ENCODE assay signal across 10 mouse cellular contexts in the genomic region with DNA sequence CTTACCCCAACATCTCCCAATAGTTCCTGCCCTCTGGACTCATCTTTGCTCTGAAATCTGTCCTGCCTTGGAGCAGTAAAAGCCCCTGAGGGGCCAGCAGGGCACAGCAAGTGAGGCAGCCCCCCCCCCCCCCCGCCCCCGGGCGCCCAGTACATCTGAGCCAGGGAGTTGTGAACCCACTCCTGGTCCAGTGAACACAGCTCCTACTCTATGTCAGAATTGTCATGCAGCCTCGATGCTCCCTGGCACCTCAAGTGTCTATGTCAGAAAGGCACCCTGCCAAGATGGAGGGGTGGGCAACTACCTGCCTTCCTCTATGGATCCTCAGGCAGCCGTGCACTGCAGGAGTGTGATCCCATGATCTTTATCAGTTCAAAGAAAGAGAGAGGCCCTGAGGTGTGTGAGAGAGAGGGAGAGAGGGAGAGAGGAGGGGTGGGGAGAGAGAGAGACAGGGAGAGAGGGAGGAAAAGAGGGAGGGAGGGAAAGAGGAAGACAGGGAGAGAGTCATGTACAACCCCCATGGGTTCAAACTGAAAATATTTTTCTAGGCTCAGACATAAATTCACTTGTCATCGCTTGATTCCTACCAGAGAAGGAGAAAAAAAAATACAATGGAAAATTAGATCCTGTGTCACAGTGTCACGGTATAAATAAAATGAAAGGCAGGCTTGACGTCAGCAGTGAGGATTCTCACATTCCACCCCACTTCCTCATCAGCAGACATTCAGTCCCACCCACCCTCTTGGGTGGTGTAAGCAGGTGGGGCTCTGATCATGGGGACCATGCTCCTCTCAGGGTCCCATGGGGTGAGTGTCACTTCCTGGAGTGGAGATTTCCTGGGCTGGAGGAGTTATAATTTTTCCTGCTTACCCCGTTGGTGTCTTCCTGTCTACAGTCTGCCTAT. TPM values are rescaled to one million over a fixed set of nuclear protein-coding genes. Genes with fewer than 3 reads are reported as not detected.
DNase-seq lines count a peak whose midpoint lies in the region; ATAC-seq lines count a peak whose summit lies in the region.
"Had no signal": no experiment of that assay in that cellular context is flagged by ENCODE, and none has a peak within 500 bp of the region (broad histone marks: within the 10 kb centered on the region; RNA-seq: fewer than 3 reads in every experiment).

No protein-coding gene starts in this region.

- H3K36me3 ChIP-seq in intestine, embryonic 16.5 days (ENCODE audit: control insufficient read depth, insufficient read depth, low read length): no peaks in the 10 kb centered on the region
- H3K36me3 ChIP-seq in limb, embryonic 15.5 days: no peaks in the 10 kb centered on the region

- H3K9me3 ChIP-seq in intestine, embryonic 16.5 days (ENCODE audit: control insufficient read depth, low read length): no peaks in the 10 kb centered on the region
- no peaks in the 10 kb centered on the region for H3K9me3 ChIP-seq in limb, embryonic 15.5 days

- H3K4me2 ChIP-seq in intestine, embryonic 16.5 days (ENCODE audit: low read depth, low read length): no peak overlapping the region
- no peak overlapping the region for H3K4me2 ChIP-seq in limb, embryonic 15.5 days

- intact Hi-C loops in heart, postnatal 25 days (cut with DNase I): no loop called here

- H3K27ac ChIP-seq in intestine, embryonic 16.5 days (ENCODE audit: low read length): no peak overlapping the region
- no peak overlapping the region for H3K27ac ChIP-seq in limb, embryonic 15.5 days
- H3K27ac ChIP-seq: macrophage had no signal

- no peak overlapping the region for H3K9ac ChIP-seq in intestine, embryonic 16.5 days (ENCODE audit: low read depth, low read length)
- no peak overlapping the region for H3K9ac ChIP-seq in limb, embryonic 15.5 days

- H3K4me1 ChIP-seq in intestine, embryonic 16.5 days (ENCODE audit: control insufficient read depth, insufficient read depth, low read length): peaks cover 6% of the 10 kb centered on the region; the same call in 1 of the 2 replicates
- H3K4me1 ChIP-seq in limb, embryonic 15.5 days: no peaks in the 10 kb centered on the region

- DNase-seq in heart, adult 11 months: peak; percentile 96
- DNase-seq in heart, postnatal 25 days (ENCODE audit: low spot score): no peak
- DNase-seq in brain, adult 2 months (ENCODE audit: low read depth, low spot score): peak; percentile 20
- no peak for DNase-seq in left cerebral cortex, adult 11 months (ENCODE audit: low spot score)
- DNase-seq in layer of hippocampus, postnatal 36 days: no peak
- no peak for DNase-seq in right cerebral cortex, postnatal 10 days (ENCODE audit: low spot score in 2 of 2)
- DNase-seq: cerebellum, adult 2 months had no signal

- peak; percentile 56 for ATAC-seq in intestine, embryonic 16.5 days
- peak; percentile 30; the same call in 1 of the 2 replicates for ATAC-seq in limb, embryonic 15.5 days (ENCODE audit: insufficient number of reproducible peaks, low FRiP score, low TSS enrichment, low read depth)

- no peak overlapping the region for H3K4me3 ChIP-seq in intestine, embryonic 16.5 days (ENCODE audit: low read length)
- no peak overlapping the region for H3K4me3 ChIP-seq in limb, embryonic 15.5 days

- no peaks in the 10 kb centered on the region for H3K27me3 ChIP-seq in intestine, embryonic 16.5 days (replicated peaks; ENCODE audit: control insufficient read depth, insufficient read depth, low read length)
- no peaks in the 10 kb centered on the region for H3K27me3 ChIP-seq in limb, embryonic 15.5 days

- WGBS in intestine, embryonic 16.5 days: 68% methylated on average over 9 of the region's 9 CpGs
- WGBS in limb, embryonic 15.5 days: 59% methylated on average over 9 of the region's 9 CpGs

RNA-seq across cellular contexts. Expression of a gene that starts 11.0 kb away (rescaled TPM):
- total RNA-seq in heart, postnatal 25 days (2021): 1 to 10 TPM; 3.4 to 3.9 TPM
- 9.9 and 13.6 TPM in 2 replicates for polyA plus RNA-seq in intestine, embryonic 16.5 days (2015; fragmentation: Nextera tagmentation; extraction: Ambion mirVana)
- 1.5 and 1.9 TPM in 2 replicates for polyA plus RNA-seq in limb, embryonic 15.5 days (2015; fragmentation: Nextera tagmentation; extraction: Ambion mirVana)
- 10 to 100 TPM; 97.2 to 99.8 TPM for total RNA-seq in layer of hippocampus, postnatal 36 days (2021)

Comparison
In these comparisons a context has a peak if more than half of its experiments do, and no peak if none do; other contexts are left out.
1. DNase-seq: peak in heart, adult 11 months (single experiment) and brain, adult 2 months (single experiment); none in heart, postnatal 25 days (single experiment), left cerebral cortex, adult 11 months (single experiment), layer of hippocampus, postnatal 36 days (0 of 2) and right cerebral cortex, postnatal 10 days (0 of 2).
2. RNA of a gene that starts 11.0 kb away (total RNA-seq): 97.2 to 99.8 TPM in layer of hippocampus, postnatal 36 days; 3.4 to 3.9 TPM in heart, postnatal 25 days; every median in the first group is over 10 times any median in the second.